Mouse (Mus musculus): ENCODE measurements around the gene Pfkfb3. TPM values are rescaled to one million over a fixed set of nuclear protein-coding genes. Genes with fewer than 3 reads are reported as not detected.
"Not testable (repeated sequence)": the region's sequence is repeated elsewhere in the genome, so short reads cannot be mapped to it uniquely, and the experiment has no call there.

The Pfkfb3 gene
- total RNA-seq, 1 experiment from 2014 or later = 93.7 TPM

DNA sequence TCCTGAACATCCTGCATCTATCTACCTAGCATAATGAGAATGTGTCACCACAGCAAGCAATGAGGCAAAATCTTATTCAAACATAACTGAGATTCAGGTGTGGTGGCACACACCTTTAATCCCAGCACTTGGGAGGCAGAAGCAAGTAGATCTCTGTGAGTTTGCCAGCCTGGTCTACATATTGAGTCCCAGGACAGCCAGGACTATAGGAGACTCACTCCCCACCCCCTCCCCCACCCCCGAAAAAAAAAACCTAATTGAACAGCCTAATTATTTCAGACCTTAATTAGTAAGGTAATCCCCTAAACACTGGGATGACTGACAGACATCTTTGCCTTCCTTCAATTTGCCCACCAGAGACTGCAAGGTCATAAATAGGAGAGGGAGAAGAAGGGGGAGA is 2.2 kb downstream of the Pfkfb3 start:
- DNase-seq = no peak

DNA sequence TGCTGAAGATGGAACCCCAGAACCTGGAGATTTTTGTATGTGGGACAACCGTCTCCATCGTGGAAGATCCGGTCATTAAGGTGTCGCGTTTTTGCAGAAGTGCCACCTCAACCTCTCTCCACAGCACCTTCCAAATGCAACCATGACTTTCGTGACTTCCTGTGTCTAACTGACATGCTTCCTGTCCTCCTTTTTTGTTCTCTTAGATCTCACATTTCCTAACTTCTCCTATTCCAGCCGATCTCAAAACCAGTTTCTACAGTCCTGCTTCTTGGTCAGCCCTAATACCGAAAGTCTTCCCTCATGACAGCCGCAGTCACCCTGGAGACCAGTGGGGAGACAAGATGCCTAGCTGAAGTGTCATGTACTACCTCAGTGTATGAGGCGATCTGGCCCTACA is 5.4 kb downstream of the Pfkfb3 start:
- no peak for DNase-seq

DNA sequence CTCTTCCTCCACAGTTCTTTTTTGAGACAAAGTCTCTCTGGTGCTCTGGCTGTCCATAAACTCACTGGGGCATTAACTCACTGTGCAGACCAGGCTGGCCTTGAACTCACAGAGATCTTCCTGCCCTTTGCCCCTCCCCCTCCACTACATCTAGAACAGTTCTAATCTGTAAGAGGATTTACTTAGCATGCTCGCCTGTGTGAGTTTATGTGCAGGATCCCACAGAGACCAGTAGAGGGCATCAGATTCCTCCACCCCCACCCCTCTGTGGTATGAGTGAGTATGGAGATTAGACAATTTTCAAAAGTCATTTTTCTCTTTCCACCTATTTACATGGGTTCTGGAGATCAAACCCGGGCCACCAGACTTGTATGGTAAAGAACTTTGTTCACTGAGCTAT is 6.3 kb downstream of the Pfkfb3 start:
- no peak for DNase-seq

DNA sequence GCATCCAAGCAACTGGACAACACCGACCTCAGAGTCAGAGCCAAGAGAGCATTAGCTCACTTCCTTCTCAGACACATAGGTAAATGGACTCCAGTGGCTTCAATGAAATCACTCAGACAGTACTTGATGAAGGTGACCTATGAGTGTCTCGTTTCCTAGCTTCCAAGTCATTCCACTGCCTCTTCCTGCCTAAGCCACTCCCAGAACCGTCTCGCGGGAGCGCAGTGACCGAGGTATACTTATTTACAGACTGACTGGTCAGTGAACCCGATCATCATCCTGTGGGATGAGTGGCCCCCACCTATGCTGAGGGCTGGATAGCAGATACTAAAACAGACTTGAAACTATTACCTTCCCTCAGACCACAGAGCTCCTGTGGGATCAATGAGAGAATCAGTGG is 7.8 kb downstream of the Pfkfb3 start:
- DNase-seq = no peak

DNA sequence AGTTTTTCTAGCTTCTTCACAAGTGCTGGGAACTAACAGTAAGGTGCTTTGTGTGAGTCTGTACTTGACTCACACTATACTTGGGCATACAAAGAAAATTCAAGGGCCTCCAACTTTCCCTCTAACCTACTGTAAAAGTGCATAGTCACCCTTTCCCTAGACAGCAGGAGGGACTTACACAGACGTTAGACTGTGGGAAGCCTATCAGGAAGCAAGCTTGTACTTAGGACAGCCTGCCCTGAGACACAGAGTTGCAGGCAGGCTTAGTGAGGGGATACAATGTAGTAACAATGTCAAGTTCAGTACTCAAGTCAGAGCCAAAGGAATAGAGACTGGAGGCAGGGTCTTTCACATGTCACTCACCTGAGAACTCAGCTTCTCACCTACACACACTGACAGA is 8.5 kb downstream of the Pfkfb3 start:
- DNase-seq = no peak

DNA sequence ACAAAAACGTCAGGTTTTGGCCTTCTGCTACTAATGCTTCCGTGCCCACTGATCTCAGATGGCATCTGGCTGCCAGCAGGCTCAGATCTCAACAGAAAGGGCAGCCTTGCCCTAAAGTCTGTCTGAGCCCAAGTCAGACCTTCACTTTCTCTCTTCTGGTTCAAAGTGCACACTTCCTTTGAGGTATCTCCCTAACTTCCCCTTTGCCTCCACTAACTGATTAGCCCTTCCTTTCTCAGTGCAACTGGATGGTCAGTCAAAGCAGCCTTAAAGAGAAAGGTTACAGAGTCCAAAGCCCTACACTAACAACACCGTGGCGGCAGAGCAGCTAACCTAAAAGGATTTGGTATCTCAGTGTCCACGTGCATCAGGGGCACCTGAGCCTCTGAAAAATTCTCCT is 9.5 kb downstream of the Pfkfb3 start:
- no peak for DNase-seq

DNA sequence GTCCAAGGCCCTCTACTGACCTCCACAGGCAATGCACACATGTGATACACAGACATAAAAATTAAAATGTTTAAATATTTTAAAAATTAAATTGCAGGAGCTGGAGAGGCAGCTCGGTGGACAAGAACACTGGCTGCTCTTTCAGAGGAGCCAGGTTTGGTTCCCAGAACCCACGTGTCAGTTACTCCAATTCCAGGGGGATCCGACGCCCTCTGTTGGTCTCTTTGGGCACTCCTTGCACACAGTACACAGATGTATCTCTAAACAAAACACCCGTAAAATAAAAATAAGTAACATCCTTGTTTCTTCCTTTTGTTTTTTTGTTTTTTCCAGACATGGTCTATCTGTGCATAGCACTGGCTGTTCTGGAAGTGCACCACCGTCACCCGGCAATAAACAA is 10.7 kb downstream of the Pfkfb3 start:
- no peak for DNase-seq

DNA sequence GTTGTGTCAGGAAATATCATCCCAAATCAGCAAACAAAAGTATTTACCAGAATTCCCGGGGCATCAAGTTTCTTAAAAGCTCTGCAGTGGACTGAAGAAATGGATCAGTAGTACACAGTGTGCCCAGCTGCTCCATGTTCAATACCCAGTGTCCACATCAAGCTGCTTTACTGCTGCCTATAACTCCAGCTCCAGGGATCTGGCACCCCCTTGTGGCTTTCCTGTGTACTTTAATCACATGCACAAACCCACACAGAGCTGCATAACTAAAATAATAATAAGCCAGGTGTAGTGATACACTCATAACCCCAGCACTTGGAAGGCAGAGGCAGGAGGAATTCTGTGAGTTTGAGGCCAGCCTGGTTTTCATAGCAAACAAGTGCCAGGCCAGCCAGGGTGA is 11.2 kb downstream of the Pfkfb3 start:
- peak; percentile 79 for DNase-seq

DNA sequence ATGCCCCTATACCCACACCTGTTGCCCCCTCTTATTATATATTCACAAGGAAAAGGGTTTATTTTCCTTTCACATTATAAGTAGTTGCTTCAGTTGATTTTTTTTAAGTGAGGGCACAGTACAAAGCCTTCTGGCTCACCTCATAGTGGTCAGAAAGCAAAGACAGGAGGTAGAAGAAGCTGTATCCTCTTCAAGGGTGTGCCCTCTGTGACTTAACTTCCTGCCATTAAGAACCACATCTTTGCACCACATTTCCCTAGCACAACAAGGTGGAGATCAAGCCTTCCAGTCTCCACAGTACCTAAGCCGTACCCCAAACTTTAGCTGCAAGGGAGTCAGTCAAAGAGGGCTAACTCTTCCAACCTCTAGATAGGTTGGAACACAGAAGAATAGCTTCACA is 11.8 kb downstream of the Pfkfb3 start:
- no peak for DNase-seq

DNA sequence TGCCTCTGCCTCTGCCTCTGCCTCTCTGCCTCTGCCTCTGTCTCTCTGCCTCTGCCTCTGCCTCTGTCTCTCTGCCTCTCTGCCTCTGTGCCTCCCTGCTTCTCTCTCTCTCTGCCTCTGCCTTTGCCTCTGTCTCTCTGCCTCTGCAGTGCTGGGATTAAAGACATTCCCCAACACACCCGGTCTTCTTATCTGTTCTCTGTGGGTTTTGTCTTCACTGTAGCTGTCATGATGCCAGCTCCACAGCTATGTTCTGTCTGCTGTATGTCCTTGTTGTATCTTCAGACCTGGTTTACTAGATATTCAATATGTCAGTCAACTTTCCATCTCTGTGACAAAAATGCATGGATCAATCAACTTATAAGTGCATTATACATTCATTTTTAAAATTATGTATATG is 12.3 kb downstream of the Pfkfb3 start:
- DNase-seq = not testable (repeated sequence)

DNA sequence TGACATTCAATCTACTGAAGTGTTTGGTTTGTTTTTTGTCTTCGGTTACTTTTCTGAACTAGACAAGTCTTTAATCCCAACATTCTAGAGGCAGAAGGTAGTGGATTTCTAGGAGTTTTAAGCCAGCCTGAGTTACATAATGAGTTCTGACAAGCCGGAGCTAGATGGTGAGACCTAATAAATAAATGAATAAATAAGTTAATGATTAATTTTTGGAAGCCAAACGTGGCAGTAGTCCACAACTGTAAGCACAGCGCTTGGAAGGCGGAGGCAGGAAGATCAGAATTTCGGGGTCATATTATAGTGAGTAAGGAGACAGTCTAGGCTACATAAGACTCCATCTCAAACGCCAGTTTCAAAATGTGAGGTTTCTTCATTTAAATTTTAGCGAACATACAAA is 17.9 kb downstream of the Pfkfb3 start:
- DNase-seq = no peak

DNA sequence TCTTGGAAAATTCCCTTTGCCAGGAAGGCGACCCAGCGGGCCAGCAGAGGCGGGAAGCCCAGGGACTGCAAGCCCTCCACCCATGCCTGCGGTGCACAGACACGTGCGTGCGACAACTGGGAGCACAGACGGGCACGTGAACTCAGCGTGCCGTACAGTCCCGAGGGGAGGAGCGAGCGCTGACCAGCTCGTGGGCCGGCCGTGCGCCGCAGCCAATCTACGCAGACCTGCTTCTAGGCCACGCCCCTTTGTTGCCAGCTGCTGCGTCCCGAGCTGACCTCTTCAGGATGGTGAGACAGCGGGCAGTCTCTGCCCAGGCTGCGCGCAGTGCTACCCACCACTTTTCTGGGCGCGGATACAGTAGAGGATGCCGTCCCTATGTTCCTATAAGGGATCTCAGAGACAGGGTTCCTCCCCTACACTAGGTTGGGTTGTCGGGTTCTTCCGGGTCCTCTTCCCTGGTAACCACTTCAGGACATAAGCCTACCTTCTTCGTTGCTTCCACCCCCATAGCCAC is 18.4 kb downstream of the Pfkfb3 start:
- DNase-seq = peak; percentile 96

DNA sequence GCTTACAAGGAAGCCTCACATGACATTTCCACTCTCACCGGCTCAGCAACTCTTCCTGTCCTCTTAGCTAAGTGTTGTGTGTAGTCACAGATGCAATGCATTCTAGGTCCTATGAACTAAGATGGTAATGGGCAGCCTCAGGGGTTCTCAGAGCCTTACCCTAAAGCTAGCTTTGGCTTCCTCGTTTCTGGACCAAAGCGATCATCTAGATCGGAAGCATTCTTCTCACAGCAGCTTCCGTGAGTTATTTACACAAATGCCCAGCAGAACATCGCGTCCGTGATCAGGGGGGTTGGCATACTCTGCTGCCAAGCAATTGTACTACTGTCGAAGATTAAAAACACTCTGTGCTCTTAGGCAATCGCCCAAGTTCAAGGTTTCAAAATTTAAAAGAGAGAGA is 19.1 kb downstream of the Pfkfb3 start:
- DNase-seq = no peak

DNA sequence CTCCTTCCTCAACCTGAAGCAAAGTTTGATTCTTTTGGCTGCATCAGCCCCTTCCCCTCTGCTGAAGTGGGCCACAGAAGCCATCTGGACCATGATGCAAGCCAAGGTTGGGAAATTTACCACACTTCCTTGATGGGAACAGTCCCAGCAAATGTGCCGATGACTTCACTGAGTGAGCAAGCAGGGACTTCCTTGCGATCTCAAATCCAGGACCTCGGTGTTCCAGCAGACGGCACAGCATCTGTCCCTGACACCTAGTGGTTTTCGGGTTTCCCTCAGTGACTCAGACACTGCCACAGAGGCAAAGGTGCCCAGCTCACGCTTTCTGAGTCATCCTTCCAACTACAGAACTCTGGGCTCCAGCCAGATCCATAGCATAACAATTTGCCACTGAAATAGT is 23.8 kb downstream of the Pfkfb3 start:
- DNase-seq = peak; percentile 45

DNA sequence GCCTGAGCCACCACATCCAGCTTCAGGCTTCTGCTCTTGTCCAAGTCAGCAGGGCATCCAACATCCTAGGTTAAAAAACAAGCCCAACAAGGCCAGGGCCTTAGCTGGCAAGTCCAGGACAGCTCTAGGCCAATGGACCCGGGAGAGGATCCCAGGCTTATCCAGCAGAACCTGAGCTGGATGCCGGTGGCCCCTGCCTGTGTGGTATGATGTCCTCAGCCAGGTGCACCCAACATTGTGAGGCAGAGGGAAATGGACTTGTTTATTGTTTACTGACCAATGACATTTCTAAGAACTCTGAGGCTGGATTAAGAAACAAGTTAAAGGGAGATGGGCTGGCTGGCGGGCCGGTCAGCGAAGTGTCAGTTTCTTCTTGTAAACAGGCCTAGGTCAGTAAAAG is 27.8 kb downstream of the Pfkfb3 start:
- DNase-seq = no peak

DNA sequence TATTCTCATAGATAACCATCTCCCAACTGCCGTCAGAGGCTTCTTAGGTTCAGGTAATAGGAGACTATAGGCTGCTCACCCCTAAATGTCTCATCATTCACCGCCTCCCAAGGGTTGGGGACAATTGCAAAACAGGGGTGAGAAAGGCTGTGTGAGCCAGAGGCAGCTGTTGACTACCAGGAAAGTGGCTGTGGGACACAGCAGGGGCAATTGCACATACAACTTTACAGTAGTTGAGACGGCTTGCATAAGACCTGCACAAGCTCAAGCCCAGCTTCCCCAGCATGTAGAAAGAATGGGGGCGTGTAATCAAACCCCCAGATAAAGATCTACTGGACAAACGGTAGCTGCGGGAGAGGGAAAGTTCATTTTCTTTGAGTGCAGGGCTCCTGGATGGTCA is 29.1 kb downstream of the Pfkfb3 start:
- DNase-seq = no peak

DNA sequence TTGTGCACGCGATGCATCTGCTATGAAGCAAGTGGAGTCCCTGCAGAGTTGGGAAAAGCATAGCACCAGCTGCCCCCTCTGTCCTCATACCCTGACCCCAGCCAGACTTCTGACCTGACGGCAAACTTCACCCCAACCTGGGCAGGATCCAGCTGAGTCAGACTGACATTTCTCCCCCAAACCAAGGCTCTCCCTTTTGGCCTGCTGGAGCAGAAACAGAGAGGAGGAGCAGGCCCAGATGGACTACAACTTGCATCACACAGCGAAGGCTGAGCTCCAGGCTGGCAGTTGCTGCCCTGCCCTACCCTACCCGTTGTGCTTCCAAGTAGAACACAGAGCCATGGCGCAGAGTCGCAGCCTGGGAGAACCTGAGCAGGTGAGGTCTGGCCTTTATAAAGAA is 32.1 kb downstream of the Pfkfb3 start:
- DNase-seq = peak; percentile 42

DNA sequence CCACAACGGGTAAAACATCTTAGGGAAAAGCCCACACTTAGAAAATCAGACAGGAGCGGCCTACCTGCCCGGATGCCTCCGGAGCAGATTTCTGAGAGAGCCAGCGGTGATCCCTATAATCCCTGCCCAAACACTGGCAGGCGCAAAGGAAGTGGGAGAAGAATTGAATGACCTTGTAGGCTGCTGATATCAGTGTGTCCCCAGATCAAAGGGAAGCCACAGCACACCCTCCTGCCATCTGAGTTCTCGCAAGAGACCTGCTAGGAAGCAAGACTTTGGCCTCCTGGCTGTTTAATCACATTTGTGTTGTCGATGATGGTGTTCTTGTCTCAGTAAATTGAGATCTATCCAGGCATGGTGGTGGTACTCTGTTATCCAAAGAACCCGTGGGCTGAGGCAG is 33.1 kb downstream of the Pfkfb3 start:
- no peak for DNase-seq

DNA sequence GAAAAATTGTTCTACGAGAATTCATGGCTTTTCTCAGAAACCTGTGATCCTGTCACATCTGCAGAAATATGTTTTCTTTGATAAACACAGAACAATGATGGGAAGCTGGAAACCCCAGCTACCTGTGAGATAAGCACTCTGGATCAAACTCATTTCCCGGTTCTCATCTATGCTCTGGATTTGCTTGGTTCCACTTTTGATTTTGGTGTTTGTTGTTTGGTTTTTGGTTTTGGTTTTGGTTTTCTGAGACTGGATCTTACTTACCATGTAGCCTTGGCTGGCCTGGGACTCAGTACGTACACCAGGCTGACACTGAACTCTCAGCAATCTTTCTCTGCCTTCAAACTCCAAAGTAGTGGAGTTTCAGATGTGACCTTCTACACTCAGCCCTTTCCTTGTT is 38.0 kb downstream of the Pfkfb3 start:
- no peak for DNase-seq

DNA sequence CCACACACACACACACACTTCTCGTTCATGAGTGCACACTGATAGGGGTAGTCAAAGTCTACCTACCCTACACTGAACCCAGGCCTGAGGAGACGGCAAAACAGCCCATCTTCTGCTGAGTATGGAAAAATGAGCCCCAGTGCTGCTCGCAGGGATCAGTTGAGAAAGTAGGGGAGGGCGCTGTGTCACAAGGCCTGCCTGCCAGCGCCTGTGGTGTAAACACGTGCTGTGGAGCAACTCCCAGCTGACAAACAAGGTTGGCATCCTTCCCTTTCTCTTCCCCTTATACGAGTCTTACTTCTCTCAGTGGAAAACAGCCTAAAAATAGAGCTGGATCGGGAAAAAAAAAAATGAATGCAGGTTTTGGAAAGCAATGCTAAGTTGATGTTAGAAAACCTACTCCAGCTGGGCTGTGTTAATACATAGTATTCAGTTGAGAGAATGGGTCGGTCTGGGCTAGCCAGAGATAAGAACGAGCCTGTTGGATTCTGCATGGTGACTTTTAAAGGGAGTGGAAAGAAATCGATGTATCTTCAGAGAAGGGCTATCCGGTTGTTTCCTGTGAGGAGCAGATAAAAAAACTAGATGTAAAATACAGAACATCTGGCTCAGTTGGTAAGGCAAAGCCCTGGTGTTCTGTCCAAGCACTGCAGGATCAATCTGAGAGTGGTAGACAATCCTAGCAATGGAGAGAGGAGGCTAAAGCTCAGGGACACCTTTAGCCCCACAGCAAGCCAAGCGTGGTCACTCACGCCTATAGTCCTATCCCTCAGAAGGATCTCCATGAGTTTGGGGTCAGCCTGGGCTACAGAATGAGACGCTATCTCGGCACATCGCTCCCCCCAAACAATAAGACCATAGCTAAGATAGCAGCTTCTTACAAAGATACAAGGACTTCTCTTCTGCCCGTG is 40.6 kb downstream of the Pfkfb3 start:
- DNase-seq = peak; percentile 47

DNA sequence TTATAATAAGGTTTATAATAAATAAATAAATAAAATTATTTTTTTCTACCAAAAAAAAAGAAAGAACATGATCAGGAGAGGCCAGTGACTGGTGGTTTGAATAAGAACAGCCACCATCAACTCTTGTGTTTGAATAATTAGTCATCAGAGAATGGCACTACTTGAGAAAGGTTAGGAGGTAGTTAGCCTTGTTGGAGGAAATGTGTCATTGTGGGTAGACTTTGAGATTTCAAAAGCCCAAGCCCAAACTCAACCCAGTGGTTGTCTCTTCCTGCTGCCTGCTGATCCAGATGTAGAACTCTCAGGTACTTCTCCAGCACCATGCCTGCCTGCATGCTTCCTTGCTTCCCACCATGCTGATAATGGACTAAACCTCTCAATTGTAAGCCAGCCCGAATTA is 41.8 kb downstream of the Pfkfb3 start:
- DNase-seq = no peak

DNA sequence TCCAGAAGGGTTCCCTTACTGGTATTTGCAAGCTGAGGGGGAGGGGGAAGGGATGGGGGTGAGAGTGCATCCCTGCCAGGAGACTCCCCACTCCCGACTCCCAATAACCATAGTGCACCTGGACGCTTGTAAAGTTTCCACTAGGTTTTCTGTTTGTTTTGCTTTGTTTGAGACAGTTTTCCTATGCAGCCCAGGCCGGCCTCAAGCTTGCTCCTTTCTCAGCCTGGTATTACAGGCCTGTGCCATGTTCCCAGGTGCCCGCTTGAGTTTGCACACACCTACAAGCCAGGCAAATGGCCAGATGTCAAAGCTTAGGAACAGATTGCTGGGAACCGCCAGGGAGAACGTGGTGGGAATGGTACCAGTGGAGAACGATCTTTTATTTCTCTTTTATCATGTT is 50.1 kb downstream of the Pfkfb3 start:
- DNase-seq = no peak

DNA sequence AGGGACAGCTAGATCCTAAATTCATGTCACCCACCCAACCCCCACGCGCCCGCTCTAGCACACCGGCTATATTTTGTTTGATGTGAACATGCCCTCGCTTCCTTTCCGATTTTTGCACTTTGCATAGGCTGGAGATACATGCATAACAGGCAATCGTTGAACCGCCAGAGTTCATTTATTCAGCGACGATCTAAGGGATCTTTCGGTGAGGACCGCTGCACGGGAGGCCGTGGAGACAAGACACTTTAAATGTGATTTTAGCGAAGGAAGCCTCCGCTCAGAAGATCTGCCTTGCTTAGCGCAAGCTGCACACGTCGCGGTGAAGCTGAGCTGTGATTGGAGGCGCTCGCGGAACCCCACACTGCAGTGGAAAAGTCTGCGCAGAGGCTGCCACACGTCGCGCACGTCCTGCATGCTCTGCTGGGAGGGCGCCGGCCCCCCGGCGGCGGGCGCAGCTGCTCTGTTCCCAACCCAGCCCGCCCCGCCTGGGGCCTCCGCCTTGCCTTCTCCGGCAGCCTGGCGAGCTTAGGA is 50.9 kb downstream of the Pfkfb3 start:
- peak; percentile 75 for DNase-seq

DNA sequence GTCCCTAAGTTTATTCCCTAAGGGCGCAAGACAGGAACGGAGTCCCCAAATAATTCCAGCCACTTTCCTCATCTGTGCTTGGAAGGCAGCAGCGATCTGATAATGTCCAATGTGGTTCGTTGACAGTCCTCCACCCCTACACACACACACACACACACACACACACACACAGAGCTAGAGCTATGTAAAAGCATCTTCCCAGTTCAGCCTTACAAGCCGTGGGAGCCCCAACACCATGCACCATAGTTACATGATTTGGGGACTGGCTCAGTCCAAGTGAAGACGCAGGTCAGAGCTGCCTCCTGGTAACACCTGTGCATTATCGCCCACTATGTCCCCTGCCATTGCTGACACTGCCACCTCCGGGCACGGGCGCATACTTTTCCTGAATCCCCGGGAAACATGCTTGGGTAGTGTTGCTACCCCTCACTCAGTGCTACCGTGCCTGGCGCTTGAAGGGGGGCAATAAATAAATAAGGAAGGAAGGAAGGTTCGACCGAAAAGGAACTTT is 51.6 kb downstream of the Pfkfb3 start:
- no peak for DNase-seq
